16 mouse cellular contexts compared by ENCODE assay signal in the genomic region with DNA sequence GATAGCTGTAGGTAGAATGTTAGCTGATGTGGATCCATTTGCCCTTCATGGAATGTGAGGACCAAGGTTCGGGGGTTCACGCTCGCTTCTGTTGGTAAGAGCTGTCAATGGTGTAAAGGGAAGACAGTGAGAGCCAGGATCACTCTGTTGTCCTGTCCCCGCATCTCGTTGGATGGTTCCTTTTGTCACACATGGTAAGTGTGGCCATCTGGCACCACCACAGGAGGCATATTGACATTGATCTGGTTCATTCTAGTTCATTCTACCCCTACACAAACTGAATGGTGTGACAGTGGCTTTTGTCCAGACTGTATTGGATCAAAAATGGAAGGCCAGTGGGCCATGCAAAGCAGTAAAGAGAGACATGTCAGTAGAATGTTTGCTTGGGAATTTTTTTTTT.
DNase-seq lines count a peak whose midpoint lies in the region; ATAC-seq and TF ChIP-seq lines count a peak whose summit lies in the region.
"Had no signal": no experiment of that assay in that cellular context is flagged by ENCODE, and none has a peak within 500 bp of the region (broad histone marks: within the 10 kb centered on the region; RNA-seq: fewer than 3 reads in every experiment).

No protein-coding gene starts in this region.

- intact Hi-C loops in heart, postnatal 14 days (cut with DNase I): no loop called here

- ATAC-seq in forebrain, postnatal 0 days: peak; percentile 20; the same call in 1 of the 2 replicates
- no peak; the same call in 1 of the 2 replicates for ATAC-seq in forebrain, embryonic 16.5 days
- ATAC-seq in hindbrain, embryonic 13.5 days (ENCODE audit: low FRiP score): peak; percentile 59; the same call in 1 of the 2 replicates

- no peak for TF ChIP-seq CTCF in forebrain, postnatal 0 days (IDR thresholded peaks at IDR 0.05; ENCODE audit: low read depth)

- H3K27me3 ChIP-seq in forebrain, postnatal 0 days (ENCODE audit: insufficient read depth, low read length): no peaks in the 10 kb centered on the region
- no peaks in the 10 kb centered on the region for H3K27me3 ChIP-seq in forebrain, embryonic 16.5 days (replicated peaks; ENCODE audit: control insufficient read depth, insufficient read depth, low read length)
- H3K27me3 ChIP-seq in hindbrain, embryonic 13.5 days: no peaks in the 10 kb centered on the region
- H3K27me3 ChIP-seq: liver, embryonic 13.5 days; megakaryocyte, embryonic 14.5 days; neural tube, embryonic 13.5 days; stomach, embryonic 15.5 days had no signal

- 57% methylated on average over 5 of the region's 5 CpGs for WGBS in forebrain, postnatal 0 days
- 63% methylated on average over 5 of the region's 5 CpGs for WGBS in forebrain, embryonic 16.5 days
- WGBS in hindbrain, embryonic 13.5 days: 48% methylated on average over 5 of the region's 5 CpGs

- no peak overlapping the region for H3K27ac ChIP-seq in forebrain, postnatal 0 days (ENCODE audit: low read depth, low read length)
- H3K27ac ChIP-seq in forebrain, embryonic 16.5 days (ENCODE audit: low read length): no peak overlapping the region
- H3K27ac ChIP-seq in hindbrain, embryonic 13.5 days: no peak overlapping the region
- H3K27ac ChIP-seq: liver, embryonic 13.5 days; neural tube, embryonic 13.5 days; stomach, embryonic 15.5 days had no signal

- DNase-seq in forebrain, postnatal 0 days: no peak
- DNase-seq in R1 (ENCODE audit: low read depth, low spot score): peak; percentile 18
- DNase-seq in cerebellum, adult 8-10 months: peak; percentile 55
- DNase-seq in urinary bladder, postnatal 36 days (ENCODE audit: low spot score in 2 of 2): no peak
- DNase-seq in left cerebral cortex, adult 11 months (ENCODE audit: low spot score): no peak
- no peak for DNase-seq in heart, postnatal 14 days
- DNase-seq: adrenal gland, postnatal 14 days; heart, adult 11 months; kidney, postnatal 36 days; liver, embryonic 13.5 days; spleen, adult 18-20 months had no signal

- H3K4me1 ChIP-seq in forebrain, postnatal 0 days (ENCODE audit: insufficient read depth): no peaks in the 10 kb centered on the region
- H3K4me1 ChIP-seq in forebrain, embryonic 16.5 days (replicated peaks; ENCODE audit: control insufficient read depth, insufficient read depth, low read length): no peaks in the 10 kb centered on the region
- no peaks in the 10 kb centered on the region for H3K4me1 ChIP-seq in hindbrain, embryonic 13.5 days (replicated peaks)
- H3K4me1 ChIP-seq: liver, embryonic 13.5 days; stomach, embryonic 15.5 days had no signal

- no peaks in the 10 kb centered on the region for H3K36me3 ChIP-seq in forebrain, postnatal 0 days (ENCODE audit: insufficient read depth)
- no peaks in the 10 kb centered on the region for H3K36me3 ChIP-seq in forebrain, embryonic 16.5 days (ENCODE audit: control insufficient read depth, insufficient read depth)
- H3K36me3 ChIP-seq in hindbrain, embryonic 13.5 days: peaks cover 3% of the 10 kb centered on the region; the same call in 1 of the 2 replicates
- H3K36me3 ChIP-seq: liver, embryonic 13.5 days; stomach, embryonic 15.5 days had no signal

- H3K4me2 ChIP-seq in forebrain, postnatal 0 days (ENCODE audit: low read depth): no peak overlapping the region
- H3K4me2 ChIP-seq in forebrain, embryonic 16.5 days (ENCODE audit: low read length): no peak overlapping the region
- H3K4me2 ChIP-seq in hindbrain, embryonic 13.5 days: no peak overlapping the region
- H3K4me2 ChIP-seq: liver, embryonic 13.5 days; neural tube, embryonic 13.5 days; stomach, embryonic 15.5 days had no signal

- no peak overlapping the region for H3K4me3 ChIP-seq in forebrain, postnatal 0 days (ENCODE audit: low read depth, low read length)
- H3K4me3 ChIP-seq in forebrain, embryonic 16.5 days (replicated peaks; ENCODE audit: low read length): no peak overlapping the region
- H3K4me3 ChIP-seq in hindbrain, embryonic 13.5 days: no peak overlapping the region
- H3K4me3 ChIP-seq: liver, embryonic 13.5 days; megakaryocyte, embryonic 14.5 days; neural tube, embryonic 13.5 days; stomach, embryonic 15.5 days had no signal

- H3K9ac ChIP-seq in forebrain, postnatal 0 days: no peak overlapping the region
- H3K9ac ChIP-seq in forebrain, embryonic 16.5 days (replicated peaks; ENCODE audit: low read depth, low read length): no peak overlapping the region
- no peak overlapping the region for H3K9ac ChIP-seq in hindbrain, embryonic 13.5 days
- H3K9ac ChIP-seq: liver, embryonic 13.5 days; neural tube, embryonic 13.5 days; stomach, embryonic 15.5 days had no signal

- no peaks in the 10 kb centered on the region for H3K9me3 ChIP-seq in forebrain, postnatal 0 days (ENCODE audit: low read length)
- H3K9me3 ChIP-seq in forebrain, embryonic 16.5 days (ENCODE audit: control insufficient read depth, low read length): no peaks in the 10 kb centered on the region
- no peaks in the 10 kb centered on the region for H3K9me3 ChIP-seq in hindbrain, embryonic 13.5 days
- H3K9me3 ChIP-seq: liver, embryonic 13.5 days; megakaryocyte, embryonic 14.5 days; stomach, embryonic 15.5 days had no signal

Comparison
In these comparisons a context has a peak if more than half of its experiments do, and no peak if none do; other contexts are left out.
1. DNase-seq: peak in R1 (single experiment) and cerebellum, adult 8-10 months (single experiment); none in forebrain, postnatal 0 days (single experiment), urinary bladder, postnatal 36 days (0 of 2), left cerebral cortex, adult 11 months (single experiment) and heart, postnatal 14 days (0 of 2).